Mouse (Mus musculus): ENCODE measurements at regions not wholly inside any gene's neighbourhood (a gene's known extent, or its start where the extent isn't known, plus 50 kb on each side); places are given as distances from the start of the nearest gene placed in this dataset.

- TF ChIP-seq POLR2A (IDR thresholded peaks at IDR 0.05; ENCODE audit: extremely low read depth, insufficient read depth, low read length) (no peak), CTCF (IDR thresholded peaks at IDR 0.05; ENCODE audit: low read depth, low read length) (no peak)
Measured at GRCm38 (mm10) chr3:57945765-57946164, 97.9 kb upstream of the Pfn2 start.

All from liver, adult 2 months (tissue).